In the genomic region with DNA sequence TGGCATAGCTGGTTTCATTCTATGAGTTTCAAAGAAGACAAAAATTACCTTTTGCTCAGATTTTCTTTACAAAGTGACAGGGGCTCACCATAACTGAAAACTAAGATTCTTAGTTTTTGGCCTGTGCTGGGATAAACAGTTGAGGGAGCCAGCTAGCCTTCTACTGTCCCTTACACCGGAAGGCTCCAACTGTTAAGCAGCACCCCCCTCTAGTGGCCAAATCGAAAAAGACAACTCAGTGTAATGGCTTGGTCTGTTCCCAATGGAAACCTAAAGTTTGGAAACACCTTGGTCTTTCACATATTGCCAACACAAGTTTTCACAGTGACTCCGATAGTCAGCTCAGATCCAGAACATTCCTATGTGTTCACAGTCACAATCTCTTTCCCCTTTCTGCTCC, we compare ENCODE assay signal across 9 mouse cellular contexts.
DNase-seq lines count a peak whose midpoint lies in the region; ATAC-seq and TF ChIP-seq lines count a peak whose summit lies in the region.
"Had no signal": no experiment of that assay in that cellular context is flagged by ENCODE, and none has a peak within 500 bp of the region (broad histone marks: within the 10 kb centered on the region; RNA-seq: fewer than 3 reads in every experiment).

No protein-coding gene starts in this region.

- no peak for TF ChIP-seq EP300 in liver, postnatal 0 days (IDR thresholded peaks at IDR 0.05; ENCODE audit: low read depth)

- H3K27me3 ChIP-seq in E14TG2a.4 (ENCODE audit: insufficient read depth, low read length) = no peaks in the 10 kb centered on the region
- H3K27me3 ChIP-seq in liver, postnatal 0 days (ENCODE audit: insufficient read depth, low read length) = no peaks in the 10 kb centered on the region
- no peaks in the 10 kb centered on the region for H3K27me3 ChIP-seq in neural tube, embryonic 14.5 days (ENCODE audit: control insufficient read depth, insufficient read depth, low read length)
- H3K27me3 ChIP-seq in testis, adult 2 months (ENCODE audit: control insufficient read depth, insufficient read depth, low read length) = no peaks in the 10 kb centered on the region
- H3K27me3 ChIP-seq: heart, embryonic 13.5 days had no signal

- DNase-seq in brain, embryonic 14.5 days (ENCODE audit: low read depth) = peak; percentile 84
- peak; percentile 85 to 93 for DNase-seq in heart, postnatal 10 days
- peak; percentile 70 to 91 for DNase-seq in kidney, postnatal 25 days
- DNase-seq in liver, postnatal 0 days = peak; percentile 82

- ATAC-seq in erythroid progenitor cell, adult 5-6 weeks (replicated peaks; ENCODE audit: low FRiP score, poor library complexity, severe bottlenecking) = peak; percentile 71; the same call in 1 of the 2 replicates
- peak; percentile 56; the same call in 1 of the 2 replicates for ATAC-seq in liver, postnatal 0 days
- peak; percentile 90 for ATAC-seq in neural tube, embryonic 14.5 days (ENCODE audit: low read depth)

- whole genome bisulfite sequencing in liver, postnatal 0 days (ENCODE audit: insufficient replicate concordance) = 14% methylated on average over 3 of the region's 3 CpGs
- WGBS in neural tube, embryonic 14.5 days = 17% methylated on average over 3 of the region's 3 CpGs

- intact Hi-C loops in heart, postnatal 10 days (cut with DNase I) = loop anchor here (1.0 to 5.0 kb wide), 4 partner anchors 165 to 1700 kb away; no protein-coding TSS in a partner anchor

- no peak overlapping the region for H3K9ac ChIP-seq in liver, postnatal 0 days (replicated peaks)
- H3K9ac ChIP-seq in neural tube, embryonic 14.5 days (replicated peaks; ENCODE audit: low read depth, low read length) = no peak overlapping the region
- H3K9ac ChIP-seq: heart, embryonic 13.5 days had no signal

- peak; percentile 48 for TF ChIP-seq CTCF in E14TG2a.4 (conservative IDR thresholded peaks at IDR 0.05; ENCODE audit: low read length)
- TF ChIP-seq CTCF in brain, embryonic 14.5 days (IDR thresholded peaks at IDR 0.05; ENCODE audit: borderline replicate concordance, extremely low read depth, insufficient read depth, insufficient read length) = peak; percentile 88
- peak; percentile 91 for TF ChIP-seq CTCF in liver, postnatal 0 days (IDR thresholded peaks at IDR 0.05; ENCODE audit: low read depth)
- TF ChIP-seq CTCF in testis, adult 2 months (IDR thresholded peaks at IDR 0.05; ENCODE audit: control insufficient read depth, insufficient read depth, insufficient replicate concordance, low read depth, low read length) = peak; percentile 69; the same call in 1 of the 2 replicates

- no peaks in the 10 kb centered on the region; the same call in 1 of the 2 replicates for H3K4me1 ChIP-seq in E14TG2a.4 (replicated peaks; ENCODE audit: low read depth, low read length)
- no peaks in the 10 kb centered on the region for H3K4me1 ChIP-seq in liver, postnatal 0 days (ENCODE audit: insufficient read depth)
- no peaks in the 10 kb centered on the region for H3K4me1 ChIP-seq in neural tube, embryonic 14.5 days (ENCODE audit: control insufficient read depth, insufficient read depth, low read length)
- H3K4me1 ChIP-seq in testis, adult 2 months (ENCODE audit: control insufficient read depth, insufficient read depth, low read length) = no peaks in the 10 kb centered on the region
- H3K4me1 ChIP-seq: heart, embryonic 13.5 days had no signal

- no peak overlapping the region for H3K4me2 ChIP-seq in liver, postnatal 0 days (ENCODE audit: low read depth, low read length)
- no peak overlapping the region for H3K4me2 ChIP-seq in neural tube, embryonic 14.5 days (ENCODE audit: low read depth, low read length)
- H3K4me2 ChIP-seq: heart, embryonic 13.5 days had no signal

- TF ChIP-seq POLR2A in brain, embryonic 14.5 days (IDR thresholded peaks at IDR 0.05; ENCODE audit: borderline replicate concordance, extremely low read depth, insufficient read depth, insufficient read length, poor library complexity, severe bottlenecking) = no peak
- no peak for TF ChIP-seq POLR2A in testis, adult 2 months (IDR thresholded peaks at IDR 0.05; ENCODE audit: control insufficient read depth, low read depth, low read length)

- no peak overlapping the region for H3K27ac ChIP-seq in liver, postnatal 0 days (ENCODE audit: low read depth)
- H3K27ac ChIP-seq in neural tube, embryonic 14.5 days (ENCODE audit: low read depth, low read length) = no peak overlapping the region
- H3K27ac ChIP-seq in testis, adult 2 months (ENCODE audit: control insufficient read depth, insufficient read depth, low read depth, low read length) = no peak overlapping the region
- H3K27ac ChIP-seq: heart, embryonic 13.5 days had no signal

- H3K9me3 ChIP-seq in E14TG2a.4 (ENCODE audit: low read length) = no peaks in the 10 kb centered on the region
- no peaks in the 10 kb centered on the region for H3K9me3 ChIP-seq in liver, postnatal 0 days (ENCODE audit: low read length)
- no peaks in the 10 kb centered on the region for H3K9me3 ChIP-seq in neural tube, embryonic 14.5 days (ENCODE audit: control insufficient read depth, low read length)
- H3K9me3 ChIP-seq: heart, embryonic 13.5 days had no signal

- H3K36me3 ChIP-seq in E14TG2a.4 (ENCODE audit: insufficient read depth, low read length) = no peaks in the 10 kb centered on the region
- no peaks in the 10 kb centered on the region for H3K36me3 ChIP-seq in liver, postnatal 0 days (replicated peaks; ENCODE audit: insufficient read depth, low read length)
- no peaks in the 10 kb centered on the region for H3K36me3 ChIP-seq in neural tube, embryonic 14.5 days (ENCODE audit: control insufficient read depth, insufficient read depth, low read length)
- H3K36me3 ChIP-seq in testis, adult 2 months (ENCODE audit: control insufficient read depth, insufficient read depth, low read length) = no peaks in the 10 kb centered on the region
- H3K36me3 ChIP-seq: heart, embryonic 13.5 days had no signal

- H3K4me3 ChIP-seq in E14TG2a.4 (replicated peaks; ENCODE audit: low read length) = no peak overlapping the region
- no peak overlapping the region for H3K4me3 ChIP-seq in liver, postnatal 0 days (ENCODE audit: low read depth, low read length)
- H3K4me3 ChIP-seq in neural tube, embryonic 14.5 days (ENCODE audit: low read depth, low read length) = no peak overlapping the region
- H3K4me3 ChIP-seq in testis, adult 2 months (ENCODE audit: control insufficient read depth, low read depth, low read length) = no peak overlapping the region
- H3K4me3 ChIP-seq: heart, embryonic 13.5 days had no signal
